Mouse (Mus musculus) testis, adult 2 months (tissue): ENCODE results near the gene Zbtb37. TPM values are rescaled to one million over a fixed set of nuclear protein-coding genes. Genes with fewer than 3 reads are reported as not detected.
"Not testable (repeated sequence)": the region's sequence is repeated elsewhere in the genome, so short reads cannot be mapped to it uniquely, and the experiment has no call there.

Experiments used
- H3K27ac ChIP-seq: fragments of 200-500 bp; 2 replicates; pipeline ENCODE4 v1.5.1; 2012; ENCODE audit warnings: low read depth, low read length; ENCODE audit not compliant: control insufficient read depth, insufficient read depth
- H3K27me3 ChIP-seq: fragments of 200-500 bp; 2 replicates; pipeline ENCODE4 v1.6.1; 2012; ENCODE audit warnings: mild to moderate bottlenecking, low read length, moderate library complexity; ENCODE audit not compliant: control insufficient read depth, insufficient read depth
- H3K36me3 ChIP-seq: fragments of 200-500 bp; 2 replicates; pipeline ENCODE4 v1.6.1; 2012; ENCODE audit warnings: mild to moderate bottlenecking, low read length; ENCODE audit not compliant: control insufficient read depth, insufficient read depth
- H3K4me1 ChIP-seq: fragments of 200-500 bp; 2 replicates; pipeline ENCODE4 v1.6.1; 2012; ENCODE audit warnings: low read length; ENCODE audit not compliant: control insufficient read depth, insufficient read depth
- H3K4me3 ChIP-seq: fragments of 200-500 bp; 2 replicates; pipeline ENCODE4 v1.5.1; 2012; ENCODE audit warnings: low read depth, mild to moderate bottlenecking, low read length, moderate library complexity, mixed read lengths; ENCODE audit not compliant: control insufficient read depth
- CTCF ChIP-seq: fragments of 200-500 bp; IDR thresholded peaks from 2 replicates; pipeline ENCODE4 v1.5.1; 2012; ENCODE audit warnings: low read depth, mild to moderate bottlenecking, inconsistent platforms, low read length, moderate library complexity; ENCODE audit not compliant: control insufficient read depth, insufficient read depth, insufficient replicate concordance
- POLR2A ChIP-seq: fragments of 200-500 bp; IDR thresholded peaks from 2 replicates; pipeline ENCODE4 v1.6.1; 2012; ENCODE audit warnings: low read depth, mild to moderate bottlenecking, inconsistent platforms, low read length, moderate library complexity; ENCODE audit not compliant: control insufficient read depth
- polyA plus RNA-seq: library from polyadenylated mRNA; depleted of rRNA; stranded (reverse); fragments of >200 nt; gene quantifications from 2 replicates; pipeline ENCODE4 v1.2.3, GENCODE M21; 2012

Zbtb37 gene
- polyA plus RNA-seq, 1 experiment: 2.4 TPM

GRCm38 (mm10) chr1:160986881-160987635 lies 47.6 kb downstream of the Zbtb37 start:
- TF ChIP-seq CTCF (no peak), POLR2A (no peak)
- Histone ChIP-seq H3K27me3 (no peaks in the 10 kb centered on the region), H3K27ac (no peak overlapping the region), H3K4me1 (peaks cover 5% of the 10 kb centered on the region), H3K36me3 (no peaks in the 10 kb centered on the region), H3K4me3 (no peak overlapping the region)

- Histone ChIP-seq H3K4me3 (no peak overlapping the region), H3K4me1 (peaks cover 5% of the 10 kb centered on the region), H3K27ac (no peak overlapping the region), H3K27me3 (no peaks in the 10 kb centered on the region), H3K36me3 (no peaks in the 10 kb centered on the region)
- TF ChIP-seq CTCF (no peak), POLR2A (no peak)
Measured at GRCm38 (mm10) chr1:160985477-160985876, 49.2 kb downstream of the Zbtb37 start.

GRCm38 (mm10) chr1:160984731-160985130 lies 49.9 kb downstream of the Zbtb37 start:
- not testable (repeated sequence) for H3K27ac ChIP-seq, H3K4me1 ChIP-seq, H3K4me3 ChIP-seq, H3K27me3 ChIP-seq, H3K36me3 ChIP-seq

- Histone ChIP-seq H3K36me3 (no peaks in the 10 kb centered on the region), H3K27ac (no peak overlapping the region), H3K4me3 (no peak overlapping the region), H3K4me1 (peaks cover 5% of the 10 kb centered on the region), H3K27me3 (no peaks in the 10 kb centered on the region)
- TF ChIP-seq POLR2A: no peak
- TF ChIP-seq CTCF: no peak
Measured at GRCm38 (mm10) chr1:160982887-160983286, 51.8 kb downstream of the Zbtb37 start.

- H3K4me1 ChIP-seq: no peaks in the 10 kb centered on the region
- TF ChIP-seq POLR2A (no peak), CTCF (no peak)
Measured at GRCm38 (mm10) chr1:160981337-160981736, 53.3 kb downstream of the Zbtb37 start.

GRCm38 (mm10) chr1:160980537-160981234 lies 54.0 kb downstream of the Zbtb37 start:
- H3K27ac ChIP-seq: no peak overlapping the region
- TF ChIP-seq POLR2A (no peak), CTCF (no peak)
- no peaks in the 10 kb centered on the region for H3K27me3 ChIP-seq
- no peak overlapping the region for H3K4me3 ChIP-seq
- H3K4me1 ChIP-seq: no peaks in the 10 kb centered on the region
- no peaks in the 10 kb centered on the region for H3K36me3 ChIP-seq

More at GRCm38 (mm10) chr1:160981337-160981736, 53.3 kb downstream of the Zbtb37 start:
- no peak overlapping the region for H3K27ac ChIP-seq
- H3K36me3 ChIP-seq: no peaks in the 10 kb centered on the region
- H3K4me3 ChIP-seq: no peak overlapping the region
- no peaks in the 10 kb centered on the region for H3K27me3 ChIP-seq

- H3K36me3 ChIP-seq: no peaks in the 10 kb centered on the region
- H3K4me3 ChIP-seq: no peak overlapping the region
- no peaks in the 10 kb centered on the region for H3K27me3 ChIP-seq
- no peaks in the 10 kb centered on the region for H3K4me1 ChIP-seq
- TF ChIP-seq CTCF (no peak), POLR2A (no peak)
- H3K27ac ChIP-seq: no peak overlapping the region
Measured at GRCm38 (mm10) chr1:160980021-160980420, 54.6 kb downstream of the Zbtb37 start.
